Mouse (Mus musculus): Measurements from ENCODE around the gene Gm49322.

Gm49322 gene

GRCm38 (mm10) chr10:80584045-80584488 is 21.8 kb upstream of the Gm49322 start:
- DNase-seq (ENCODE audit: low spot score) = peak; percentile 73

GRCm38 (mm10) chr10:80584642-80585552 is 20.9 kb upstream of the Gm49322 start:
- DNase-seq (ENCODE audit: low spot score) = no peak

DNA sequence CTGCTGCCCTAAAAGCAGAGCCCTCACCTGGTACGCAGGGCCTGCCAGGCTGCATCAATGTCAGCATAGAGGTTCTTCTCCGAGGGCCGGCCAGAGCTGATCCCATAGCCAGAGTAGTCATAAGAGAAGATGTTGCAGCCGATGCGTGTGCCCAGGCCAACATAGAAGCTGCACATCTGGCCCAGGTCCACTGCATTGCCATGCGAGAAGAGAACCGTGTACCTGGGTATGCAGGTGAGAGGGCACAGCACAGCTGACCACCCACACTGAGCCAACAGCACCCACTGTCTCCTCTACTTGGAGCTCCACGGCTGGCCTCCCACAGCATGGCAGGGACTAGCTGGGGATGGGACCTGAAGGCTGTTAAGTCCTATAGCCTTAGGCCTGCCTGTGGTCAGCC is 20.2 kb upstream of the Gm49322 start:
- no peak for DNase-seq (ENCODE audit: low spot score)

DNA sequence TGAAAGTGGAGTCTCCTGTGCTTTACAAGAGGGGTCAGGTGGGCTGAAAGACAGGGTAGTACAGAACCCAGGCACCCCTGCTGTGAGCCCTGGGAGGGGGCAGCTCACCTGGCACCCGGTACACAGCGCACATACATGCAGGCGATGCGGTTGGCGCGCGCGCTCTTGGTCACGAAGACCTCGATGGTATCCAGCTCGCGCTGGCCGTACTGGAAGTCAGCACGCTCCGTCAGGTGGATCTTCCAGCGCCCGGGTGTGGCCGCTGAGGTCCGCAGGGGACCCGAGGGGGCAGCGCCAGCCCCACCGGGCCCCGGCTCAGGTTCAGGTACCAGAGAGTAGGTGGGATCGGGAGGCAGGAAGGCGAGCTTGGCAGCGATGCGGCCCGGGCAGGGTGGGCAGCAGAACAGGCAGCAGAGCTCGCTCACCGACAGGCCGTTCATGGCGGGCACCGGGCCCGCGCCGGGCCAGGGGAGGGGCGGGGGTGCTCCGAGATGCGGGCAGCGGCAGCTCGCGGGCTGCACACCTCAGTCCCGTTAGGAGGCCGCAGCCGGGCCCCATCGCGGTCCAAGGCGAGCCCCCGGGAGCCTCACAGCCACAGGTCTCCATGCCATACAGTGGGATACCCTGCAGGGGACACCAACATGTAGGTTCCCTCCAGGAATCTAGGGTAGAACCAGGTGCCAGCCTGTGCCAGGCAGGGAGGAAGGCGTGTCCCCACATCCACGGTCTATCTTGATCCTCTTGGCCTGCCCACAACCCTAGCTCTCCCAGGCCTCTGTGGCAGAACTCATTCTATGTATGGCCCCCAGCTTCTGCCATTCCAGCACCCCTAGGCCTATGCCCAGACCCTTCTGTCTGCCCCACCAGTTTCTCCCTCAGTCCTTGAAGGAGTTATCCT is 19.2 kb upstream of the Gm49322 start:
- DNase-seq (ENCODE audit: low spot score) = no peak

DNA sequence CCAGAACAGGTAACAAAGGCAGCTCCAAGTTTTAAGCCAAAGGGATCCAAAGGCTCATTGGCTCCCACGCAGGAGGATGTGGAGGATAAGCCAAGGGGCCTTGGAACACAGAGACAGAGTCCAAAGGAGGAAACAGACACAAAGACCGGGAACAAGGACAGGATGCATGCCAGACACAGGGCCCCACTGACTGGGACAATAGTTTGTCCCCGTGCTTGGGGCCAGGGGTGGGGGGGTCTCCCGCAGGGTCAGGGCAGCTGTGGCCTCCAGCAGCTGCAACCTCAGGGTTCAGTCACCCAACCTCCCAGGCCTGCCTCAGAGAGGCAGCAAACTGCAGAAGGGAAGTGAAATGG is 18.5 kb upstream of the Gm49322 start:
- DNase-seq (ENCODE audit: low spot score) = no peak

DNA sequence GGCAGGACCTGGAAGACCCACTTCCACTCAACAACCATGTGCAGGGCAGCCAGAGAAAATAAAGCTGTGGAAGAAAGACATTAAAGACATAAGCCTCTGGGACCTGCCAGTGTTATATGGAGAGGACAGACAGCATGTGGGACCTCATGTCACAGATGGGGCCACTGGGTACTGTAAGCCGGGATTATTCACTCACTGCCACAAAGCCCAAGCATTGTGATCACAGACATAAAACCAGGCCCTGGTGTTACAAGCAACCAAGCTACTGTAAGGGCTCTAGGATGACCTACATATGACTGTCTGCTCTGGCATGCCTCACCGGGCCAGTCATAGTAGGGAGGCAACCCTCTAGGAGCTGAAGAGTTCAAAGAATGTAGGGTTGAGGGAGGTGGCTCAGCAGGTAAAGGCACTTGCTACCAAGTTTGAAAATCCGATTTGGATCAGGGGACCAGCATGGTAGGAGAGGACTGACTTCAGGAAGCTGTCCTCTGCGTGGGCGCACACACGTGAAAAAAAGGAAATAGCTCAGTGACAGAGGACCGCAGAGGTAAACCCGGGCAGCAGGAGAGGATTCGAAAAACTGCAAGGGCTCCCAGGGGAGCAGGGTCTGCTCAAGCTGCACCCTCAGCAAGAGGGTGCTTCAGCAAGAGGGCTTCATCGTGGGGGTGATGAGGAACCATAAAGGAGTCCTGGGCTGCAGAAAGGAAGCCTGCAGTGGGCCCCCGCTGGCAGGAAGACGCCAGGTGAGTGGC is 16.5 kb upstream of the Gm49322 start:
- DNase-seq (ENCODE audit: low spot score) = no peak

DNA sequence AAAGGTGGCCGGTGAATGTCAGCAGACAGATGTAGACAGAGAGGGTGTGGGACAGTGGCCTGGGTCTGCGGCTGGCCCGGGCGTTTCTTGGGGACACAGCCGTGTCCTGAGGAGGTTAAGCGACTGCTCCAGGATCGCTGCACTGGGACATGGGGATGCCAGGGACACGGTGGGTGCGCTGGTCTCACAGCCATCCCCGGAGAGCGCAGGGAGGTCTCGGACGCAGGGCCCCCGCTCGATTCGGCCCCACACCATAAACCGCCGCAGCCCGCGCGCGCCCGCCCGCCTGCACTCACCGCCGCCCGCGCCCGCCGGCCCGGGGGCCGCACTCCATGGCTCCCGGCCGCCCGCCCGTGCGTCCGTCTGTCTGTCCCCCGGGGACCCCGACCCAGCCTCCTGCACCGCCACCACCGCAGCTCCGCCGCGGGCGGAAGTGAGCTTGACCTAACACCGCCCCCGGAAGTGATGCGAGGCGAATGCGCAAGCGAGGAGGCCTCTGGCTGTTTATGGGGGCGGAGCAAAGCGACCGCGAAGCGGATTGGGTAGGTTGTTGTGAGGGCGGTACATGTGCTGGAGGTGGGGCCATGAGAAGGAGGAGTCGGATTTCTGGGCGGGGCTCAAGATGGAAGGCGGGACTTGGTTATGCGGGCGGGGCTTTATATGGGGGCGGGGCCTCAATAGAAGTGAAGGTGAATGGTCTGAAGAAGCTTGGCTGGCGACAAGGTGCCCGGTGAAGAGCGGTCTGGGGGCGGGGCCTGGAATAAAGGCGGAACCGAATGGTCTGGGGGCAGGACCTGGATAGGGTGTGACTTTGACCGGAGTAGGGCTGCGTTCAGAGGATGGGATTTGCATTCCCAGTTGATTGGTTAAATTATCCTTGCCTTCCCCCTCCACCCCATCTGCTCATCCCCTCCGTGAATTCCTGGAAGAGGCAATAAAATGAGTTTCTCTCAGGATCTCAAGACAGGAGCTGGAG is 15.7 kb upstream of the Gm49322 start, which contains the start of gene Abhd17a:
Abhd17a (minus strand) TSS at position 463 of the 976 bp plus-strand sequence.
- DNase-seq (ENCODE audit: low spot score) = peak; percentile 97

GRCm38 (mm10) chr10:80596318-80596717 is 9.5 kb upstream of the Gm49322 start:
- no peak for DNase-seq (ENCODE audit: low spot score)

- DNase-seq (ENCODE audit: low spot score) = peak; percentile 96
Measured at GRCm38 (mm10) chr10:80602698-80603325, 3.0 kb upstream of the Gm49322 start, which contains the start of the genes Scamp4 and Adat3. Gene Scamp4, plus strand, starts transcription at chr10:80602872. Gene Adat3, plus strand, starts transcription at chr10:80602880.

DNA sequence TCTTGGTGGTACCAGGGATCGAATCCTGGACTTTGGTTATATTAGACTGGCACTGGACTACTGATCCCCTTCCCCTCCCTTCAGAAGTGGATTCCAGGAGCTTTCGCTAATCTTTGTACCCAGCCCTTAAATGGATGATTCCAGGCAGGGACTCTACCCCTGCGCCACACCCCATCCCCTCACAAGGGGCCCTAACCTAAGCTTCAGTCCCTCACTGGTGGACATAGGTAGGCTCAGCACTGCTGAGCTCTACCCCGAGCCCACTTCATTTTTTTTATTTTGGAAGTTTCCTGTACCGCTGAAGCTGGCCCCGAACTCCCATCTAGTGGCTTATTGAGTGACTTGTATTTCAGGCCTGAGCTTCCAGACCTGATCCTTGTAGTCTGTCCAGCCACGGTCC is 2.5 kb upstream of the Gm49322 start:
- no peak for DNase-seq (ENCODE audit: low spot score)

GRCm38 (mm10) chr10:80604001-80604509 is 1.8 kb upstream of the Gm49322 start:
- DNase-seq (ENCODE audit: low spot score) = no peak

GRCm38 (mm10) chr10:80604988-80605387 is 833 bp upstream of the Gm49322 start:
- DNase-seq (ENCODE audit: low spot score) = no peak

GRCm38 (mm10) chr10:80606306-80606705 is 485 bp downstream of the Gm49322 start:
- peak; percentile 69 for DNase-seq (ENCODE audit: low spot score)

- no peak for DNase-seq (ENCODE audit: low spot score)
Measured at GRCm38 (mm10) chr10:80606737-80607350, 1.0 kb downstream of the Gm49322 start.

DNA sequence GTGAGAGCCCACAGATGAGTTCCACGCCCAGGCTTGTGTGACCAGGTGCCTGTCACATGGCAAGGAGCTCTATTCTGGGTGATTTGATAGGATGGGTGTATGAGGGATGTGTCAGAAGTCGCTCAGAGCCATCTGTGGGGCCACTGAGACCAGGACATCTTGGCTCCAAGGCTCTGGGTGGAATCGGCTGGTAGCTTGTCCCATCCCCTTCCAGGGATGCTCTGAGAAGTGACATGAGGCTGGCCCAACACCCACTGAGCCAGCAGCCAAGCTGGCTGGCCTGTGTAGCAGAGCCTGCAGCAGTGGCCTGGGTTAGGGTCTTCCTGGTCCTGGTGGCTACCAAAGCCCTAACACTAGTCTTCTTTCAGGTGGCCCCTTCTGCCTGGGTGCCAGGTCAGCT is 2.6 kb downstream of the Gm49322 start:
- no peak for DNase-seq (ENCODE audit: low spot score)

GRCm38 (mm10) chr10:80609269-80609924 is 3.6 kb downstream of the Gm49322 start:
- DNase-seq (ENCODE audit: low spot score) = no peak

GRCm38 (mm10) chr10:80610116-80610785 is 4.4 kb downstream of the Gm49322 start:
- no peak for DNase-seq (ENCODE audit: low spot score)

DNA sequence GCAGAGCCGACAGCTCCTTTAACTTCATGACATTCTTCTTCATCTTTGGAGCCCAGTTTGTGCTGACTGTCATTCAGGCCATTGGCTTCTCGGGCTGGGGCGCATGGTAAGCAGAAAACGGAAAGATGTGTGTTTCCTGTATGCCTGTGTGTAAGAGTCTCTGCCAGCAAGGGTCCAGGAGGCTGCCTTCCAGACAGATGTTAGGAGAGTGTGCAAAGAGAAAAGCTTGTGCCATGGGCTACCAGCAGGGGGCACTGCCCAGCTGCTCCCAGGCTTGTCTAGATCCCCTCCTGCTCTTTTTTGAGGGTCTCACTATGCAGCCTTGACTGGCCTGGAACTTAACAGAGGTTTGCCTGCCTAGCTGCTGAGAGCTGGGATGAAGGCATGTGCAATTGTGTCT is 5.2 kb downstream of the Gm49322 start:
- DNase-seq (ENCODE audit: low spot score) = peak; percentile 67
